Mouse (Mus musculus) cerebellum, adult 2 months (tissue): ENCODE measurements around the gene Lamb3. TPM values are rescaled to one million over a fixed set of nuclear protein-coding genes. Genes with fewer than 3 reads are reported as not detected.
"Not testable (repeated sequence)": the region's sequence is repeated elsewhere in the genome, so short reads cannot be mapped to it uniquely, and the experiment has no call there.

Experiments used
- DNase-seq, 2 experiments: peaks; one replicate each; pipeline ENCODE4 v3.0.0; 2021
- H3K27ac ChIP-seq: fragments of 200-500 bp; 2 replicates; pipeline ENCODE4 v1.5.1; 2012; ENCODE audit warnings: low read length, control low read depth, inconsistent platforms; ENCODE audit not compliant: insufficient read depth
- H3K27me3 ChIP-seq: fragments of 200-500 bp; 2 replicates; pipeline ENCODE4 v1.6.1; 2012; ENCODE audit warnings: inconsistent platforms, mild to moderate bottlenecking, low read length, moderate library complexity; ENCODE audit not compliant: control insufficient read depth, insufficient read depth
- H3K4me1 ChIP-seq: fragments of 200-500 bp; 2 replicates; pipeline ENCODE4 v1.6.1; 2011; ENCODE audit warnings: low read length; ENCODE audit not compliant: control insufficient read depth, insufficient read depth
- H3K4me3 ChIP-seq: fragments of 200-500 bp; replicated peaks from 2 replicates; pipeline ENCODE3; 2011; ENCODE audit warnings: mild to moderate bottlenecking, low read depth, low read length, control low read depth; ENCODE audit not compliant: insufficient read depth
- CTCF ChIP-seq: fragments of 200-500 bp; IDR thresholded peaks from 2 replicates; pipeline ENCODE4 v1.5.1; 2011; ENCODE audit warnings: low read depth, mild to moderate bottlenecking, control low read depth, low read length, moderate library complexity, borderline replicate concordance; ENCODE audit not compliant: insufficient read depth
- POLR2A ChIP-seq: fragments of 200-500 bp; IDR thresholded peaks from 2 replicates; pipeline ENCODE4 v1.6.1; 2011; ENCODE audit warnings: low read length, control low read depth, borderline replicate concordance; ENCODE audit not compliant: insufficient read depth
- WGBS: fragments of 180-500 bp; shearing (Covaris S2); methylation state at CpG from one replicate; pipeline ENCODE4 v1.1.7; 2018; 5-methylcytosine and 5-hydroxymethylcytosine counted together
- polyA plus RNA-seq: library from polyadenylated mRNA; depleted of rRNA; stranded (reverse); fragments of >200 nt; gene quantifications from 2 replicates; pipeline ENCODE4 v1.2.3, GENCODE M21; 2012

Gene Lamb3
- polyA plus RNA-seq, 1 experiment = 3.9 TPM

DNA sequence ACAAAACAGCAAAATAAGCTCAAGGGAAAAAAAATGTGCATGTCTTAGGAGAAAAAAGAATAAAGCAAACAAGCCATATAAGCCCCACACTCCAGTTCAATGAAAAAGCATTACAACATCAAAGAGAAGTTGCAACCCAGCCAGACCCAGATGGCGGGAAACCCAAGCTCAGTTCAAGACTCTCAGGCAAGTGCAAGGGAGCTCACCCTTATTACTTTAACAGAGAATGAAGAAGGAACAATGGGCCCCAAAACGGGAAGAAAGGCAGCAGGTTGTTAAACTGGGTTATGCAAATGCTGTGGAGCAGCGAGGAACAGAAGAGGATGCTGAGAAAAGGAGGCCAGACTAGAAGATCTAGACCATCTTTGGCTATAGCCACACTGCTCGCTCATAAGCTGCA, 35.4 kb downstream of the Lamb3 start:
- peak in 1 of 2 experiments; percentile 22 for DNase-seq
- 81% methylated on average over 4 of the region's 4 CpGs for WGBS
- TF ChIP-seq CTCF (no peak), POLR2A (no peak)
- H3K27me3 ChIP-seq = no peaks in the 10 kb centered on the region
- H3K27ac ChIP-seq = no peak overlapping the region
- H3K4me1 ChIP-seq = peaks cover 4% of the 10 kb centered on the region; the same call in 1 of the 2 replicates
- no peak overlapping the region for H3K4me3 ChIP-seq

DNA sequence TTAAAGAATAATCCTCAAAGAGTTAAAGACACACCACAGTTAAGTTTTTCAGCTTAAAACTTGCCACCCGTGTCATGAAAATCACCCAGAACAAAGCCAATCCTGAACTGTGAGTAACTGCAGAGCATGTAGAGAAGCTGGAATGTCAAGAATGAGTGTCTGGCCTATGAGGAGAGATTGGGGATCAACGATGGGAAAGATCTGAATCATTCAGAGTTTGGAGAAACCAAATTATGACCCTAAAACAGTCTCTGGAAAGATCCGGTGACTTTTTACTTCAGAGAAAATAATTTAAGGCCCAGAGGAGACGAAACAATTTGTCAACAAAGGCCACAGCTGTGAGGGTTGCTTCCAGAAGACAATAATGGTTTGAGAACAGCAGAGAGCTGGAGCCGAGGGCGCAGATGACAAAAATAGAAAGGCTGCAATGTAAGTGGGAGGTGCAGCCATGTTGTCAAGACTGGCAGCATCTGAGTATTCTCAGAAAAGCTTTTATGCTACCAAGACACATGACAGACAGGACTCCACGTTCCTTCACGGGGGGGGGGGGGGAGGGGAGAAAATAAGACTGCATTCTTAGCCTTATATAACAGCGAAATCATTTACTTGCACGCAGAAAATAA, 36.2 kb downstream of the Lamb3 start:
- TF ChIP-seq CTCF (no peak), POLR2A (no peak)
- 79% methylated on average over 10 of the region's 10 CpGs for WGBS
- H3K4me1 ChIP-seq = peaks cover 4% of the 10 kb centered on the region; the same call in 1 of the 2 replicates
- H3K27me3 ChIP-seq = no peaks in the 10 kb centered on the region
- no peak overlapping the region for H3K4me3 ChIP-seq
- H3K27ac ChIP-seq = no peak overlapping the region
- no peak for DNase-seq

DNA sequence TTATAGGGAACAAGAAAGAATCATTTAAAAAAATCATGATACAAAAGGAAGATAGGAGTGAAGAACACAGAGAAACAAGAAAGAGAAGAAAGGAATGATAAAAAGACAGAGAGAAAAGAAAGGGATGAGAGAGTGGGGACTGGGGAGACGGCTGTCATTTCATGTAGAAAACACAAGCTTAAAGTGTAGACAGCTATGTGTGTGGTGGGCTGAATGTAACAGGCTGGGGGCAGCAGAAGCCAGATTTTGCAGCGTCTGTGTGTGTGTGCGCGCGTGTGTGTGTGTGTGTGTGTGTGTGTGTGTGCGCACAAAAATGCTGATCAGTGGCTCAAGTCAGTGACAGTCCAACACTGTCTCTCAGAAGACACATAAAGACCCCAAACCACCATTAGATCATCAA, 36.7 kb downstream of the Lamb3 start:
- WGBS = 86% methylated on average over 6 of the region's 6 CpGs

DNA sequence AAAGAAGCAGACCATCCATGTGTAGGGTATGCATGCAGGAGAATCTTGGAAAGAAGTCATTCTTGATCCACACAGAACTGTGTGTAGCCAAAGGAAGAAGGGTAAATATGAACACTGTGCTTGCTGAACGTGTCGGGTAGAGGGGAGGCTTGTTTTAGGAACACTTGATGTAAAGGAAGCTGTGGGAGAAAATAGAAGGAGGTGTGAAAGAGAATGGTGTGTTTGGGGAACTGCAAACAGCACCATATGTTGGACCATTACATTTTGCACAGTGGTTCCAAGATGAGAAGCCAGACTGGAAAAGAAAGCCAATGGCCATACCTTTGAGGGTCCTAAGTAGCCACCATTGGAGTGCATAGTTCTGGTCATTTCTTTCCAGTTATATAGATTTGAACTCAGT, 42.5 kb downstream of the Lamb3 start:
- Histone ChIP-seq H3K4me1 (no peaks in the 10 kb centered on the region), H3K27ac (no peak overlapping the region), H3K4me3 (no peak overlapping the region), H3K27me3 (no peaks in the 10 kb centered on the region)
- 84% methylated on average over 2 of the region's 2 CpGs for WGBS
- no peak for TF ChIP-seq POLR2A
- TF ChIP-seq CTCF = no peak
- no peak for DNase-seq

More for the DNA sequence above, 36.7 kb downstream of the Lamb3 start:
- no peak overlapping the region for H3K4me3 ChIP-seq
- TF ChIP-seq POLR2A = no peak
- no peak for TF ChIP-seq CTCF
- H3K27ac ChIP-seq = no peak overlapping the region
- no peaks in the 10 kb centered on the region for H3K27me3 ChIP-seq
- DNase-seq = no peak
- peaks cover 4% of the 10 kb centered on the region; the same call in 1 of the 2 replicates for H3K4me1 ChIP-seq

DNA sequence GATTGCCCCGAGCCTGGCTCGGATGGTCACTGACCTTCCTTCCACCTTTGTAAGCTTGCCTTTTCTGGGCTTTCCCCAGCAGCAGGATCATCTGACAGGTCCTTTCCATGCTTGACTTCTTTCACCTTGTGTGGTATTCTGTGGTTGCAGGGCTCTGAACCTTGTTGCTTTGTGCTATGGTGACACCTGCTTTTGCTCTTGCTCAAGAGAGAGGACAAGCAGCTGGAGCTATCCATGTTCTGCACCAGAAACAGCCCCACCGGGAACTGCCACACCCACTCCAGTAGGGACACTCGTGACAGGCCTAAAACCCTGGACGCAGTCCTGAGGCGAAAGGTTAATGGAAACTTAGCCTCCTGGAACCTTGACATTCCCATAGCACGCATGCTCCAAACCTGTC, 43.9 kb downstream of the Lamb3 start:
- TF ChIP-seq CTCF (no peak), POLR2A (no peak)
- 84% methylated on average over 7 of the region's 7 CpGs for WGBS
- no peak for DNase-seq
- peaks cover 6% of the 10 kb centered on the region; the same call in 1 of the 2 replicates for H3K4me1 ChIP-seq
- no peaks in the 10 kb centered on the region for H3K27me3 ChIP-seq
- H3K4me3 ChIP-seq = no peak overlapping the region
- no peak overlapping the region for H3K27ac ChIP-seq

DNA sequence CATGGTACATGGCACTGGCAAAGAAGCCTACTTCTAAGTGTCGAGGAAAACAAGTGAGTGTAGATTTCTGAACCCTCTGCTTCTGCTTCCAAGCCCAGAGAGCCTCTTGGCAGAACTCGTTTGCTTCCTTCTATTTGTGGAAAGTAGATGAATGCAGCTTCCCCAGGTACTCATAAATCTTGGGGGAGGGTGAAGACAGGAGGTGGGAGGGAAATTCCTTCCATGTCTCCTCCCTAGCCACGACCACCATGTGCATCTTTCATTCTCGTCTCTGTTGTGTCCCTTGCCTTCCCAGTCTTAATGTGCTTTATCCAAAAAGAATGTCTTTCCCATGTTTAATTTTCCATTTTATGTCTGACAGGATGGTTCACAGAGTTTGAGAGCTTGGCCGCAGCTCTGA, 45.1 kb downstream of the Lamb3 start:
- WGBS = 59% methylated on average over 5 of the region's 5 CpGs
- Histone ChIP-seq H3K4me1 (peaks cover 15% of the 10 kb centered on the region; the same call in 1 of the 2 replicates), H3K27ac (no peak overlapping the region), H3K4me3 (no peak overlapping the region), H3K27me3 (no peaks in the 10 kb centered on the region)
- no peak for TF ChIP-seq CTCF
- no peak for DNase-seq

DNA sequence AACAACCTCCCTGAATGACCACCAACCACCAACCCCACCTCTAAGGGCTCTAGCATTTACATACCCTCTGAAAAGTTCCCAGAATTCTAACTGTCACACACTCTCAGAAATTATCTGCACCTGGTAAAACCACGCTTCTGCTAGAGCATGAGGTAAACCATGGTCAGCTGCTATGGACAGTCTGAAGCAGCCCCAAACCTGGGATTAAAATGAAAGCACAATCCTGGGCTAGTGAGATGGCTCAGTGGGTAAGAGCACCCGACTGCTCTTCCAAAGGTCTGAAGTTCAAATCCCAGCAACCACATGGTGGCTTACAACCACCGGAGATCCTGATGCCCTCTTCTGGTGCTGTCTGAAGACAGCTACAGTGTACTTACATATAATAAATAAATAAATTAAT, 46.4 kb downstream of the Lamb3 start:
- DNase-seq, H3K4me3 ChIP-seq, H3K27me3 ChIP-seq, H3K27ac ChIP-seq: not testable (repeated sequence)
- H3K4me1 ChIP-seq = peaks cover 15% of the 10 kb centered on the region; the same call in 1 of the 2 replicates
- WGBS = 76% methylated on average over 3 of the region's 3 CpGs

DNA sequence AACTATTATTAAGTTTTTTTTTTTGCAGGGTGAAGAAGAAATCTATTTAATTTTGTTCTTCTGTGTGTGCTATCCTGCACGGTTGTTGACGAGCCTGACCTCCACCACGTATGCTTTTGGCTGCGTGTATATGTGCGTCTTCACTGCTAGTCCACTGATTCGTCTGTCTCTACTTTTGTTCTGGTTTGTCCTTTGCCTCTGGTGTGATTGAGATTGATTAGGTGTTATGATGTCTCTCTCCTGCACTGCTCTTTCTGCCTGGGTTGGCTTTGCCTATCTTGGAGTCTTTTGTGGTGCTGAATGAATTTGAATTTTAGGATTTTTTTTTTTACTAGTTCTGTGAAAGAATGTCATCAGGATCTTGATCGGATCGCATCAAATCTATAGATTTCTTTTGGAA, 47.5 kb downstream of the Lamb3 start:
- no peak for DNase-seq
- Histone ChIP-seq H3K4me3 (no peak overlapping the region), H3K27ac (no peak overlapping the region), H3K27me3 (no peaks in the 10 kb centered on the region), H3K4me1 (peaks cover 15% of the 10 kb centered on the region; the same call in 1 of the 2 replicates)
- TF ChIP-seq CTCF = no peak
- TF ChIP-seq POLR2A = no peak
- WGBS = 71% methylated on average over 8 of the region's 8 CpGs
